Mouse (Mus musculus): ENCODE results near the gene Cbx7. TPM values are rescaled to one million over a fixed set of nuclear protein-coding genes. Genes with fewer than 3 reads are reported as not detected.

Gene Cbx7
- 82.9 and 95.8 TPM in 2 replicates for polyA plus RNA-seq (2012; rRNA removed)

DNA sequence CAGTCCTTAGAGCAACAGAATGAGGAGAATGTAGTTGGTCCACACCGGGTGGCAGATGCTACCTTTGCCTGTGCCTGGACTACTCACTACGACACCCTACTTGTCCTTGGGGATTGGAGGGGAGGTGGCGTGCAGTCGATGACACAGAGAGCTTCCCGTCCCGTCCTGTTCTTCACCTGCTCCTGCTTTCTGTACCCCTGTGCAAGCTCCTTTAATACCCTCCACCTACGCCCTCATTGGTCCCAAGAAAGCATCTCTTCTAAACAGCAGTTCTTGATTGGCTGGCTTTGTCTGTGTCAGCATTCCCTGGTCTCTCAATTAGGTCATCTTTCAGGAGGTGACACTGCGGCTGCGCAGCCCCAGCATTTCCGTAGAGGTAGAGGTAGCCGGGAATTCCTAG, at the start of gene Cbx7:
Gene Cbx7, minus strand, starts transcription at position 180 of the 400 bp plus-strand sequence.
- Histone ChIP-seq H3K4me1 (ENCODE audit: control insufficient read depth, insufficient read depth, insufficient read length) (no peaks in the 10 kb centered on the region), H3K4me3 (ENCODE audit: extremely low read depth, insufficient read depth, insufficient read length) (no peak within 1 kb of the TSS), H3K27ac (ENCODE audit: insufficient read depth, low read length) (no peak within 1 kb of the TSS), H3K36me3 (ENCODE audit: control insufficient read depth, insufficient read depth, low read length) (no peaks in the 10 kb centered on the region), H3K27me3 (ENCODE audit: control insufficient read depth, insufficient read depth, low read length) (no peaks in the 10 kb centered on the region)
- no peak for DNase-seq (ENCODE audit: low read depth in 1 of 2, low spot score in 2 of 2)
- whole genome bisulfite sequencing, result 92% methylated on average over 11 of the region's 11 CpGs
- TF ChIP-seq CTCF (IDR thresholded peaks at IDR 0.05; ENCODE audit: extremely low read depth, insufficient read depth, insufficient read length, insufficient replicate concordance) (no peak), POLR2A (IDR thresholded peaks at IDR 0.05; ENCODE audit: low read depth, low read length) (no peak)

DNA sequence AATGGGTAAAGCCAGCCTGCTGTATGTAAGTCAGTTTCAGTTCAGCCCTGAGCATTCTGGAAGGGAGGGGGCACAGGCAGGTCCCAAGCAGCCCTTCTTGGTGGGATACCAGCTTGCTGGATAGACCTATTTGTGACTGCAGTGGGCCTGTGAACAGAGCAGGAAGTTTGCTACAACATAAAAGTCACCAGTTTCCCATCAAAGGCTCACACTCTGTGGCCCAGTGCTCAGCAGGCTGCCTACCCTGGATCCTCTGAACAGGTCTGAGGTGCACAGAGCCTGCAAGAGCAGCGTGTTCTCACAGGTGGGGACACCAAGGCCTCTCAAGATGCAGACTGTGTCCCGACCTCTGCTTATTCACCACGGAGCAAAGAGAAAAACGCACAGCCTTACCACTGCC, 49.6 kb upstream of the Cbx7 start:
- TF ChIP-seq CTCF (IDR thresholded peaks at IDR 0.05; ENCODE audit: extremely low read depth, insufficient read depth, insufficient read length, insufficient replicate concordance) (no peak), POLR2A (IDR thresholded peaks at IDR 0.05; ENCODE audit: low read depth, low read length) (no peak)
- Histone ChIP-seq H3K4me3 (ENCODE audit: extremely low read depth, insufficient read depth, insufficient read length) (no peak overlapping the region), H3K27ac (ENCODE audit: insufficient read depth, low read length) (no peak overlapping the region), H3K27me3 (ENCODE audit: control insufficient read depth, insufficient read depth, low read length) (no peaks in the 10 kb centered on the region), H3K4me1 (ENCODE audit: control insufficient read depth, insufficient read depth, insufficient read length) (peaks cover 10% of the 10 kb centered on the region; the same call in 1 of the 2 replicates), H3K36me3 (ENCODE audit: control insufficient read depth, insufficient read depth, low read length) (no peaks in the 10 kb centered on the region)
- 62% methylated on average over 4 of the region's 4 CpGs for WGBS
- DNase-seq (ENCODE audit: low read depth in 1 of 2, low spot score in 2 of 2), result no peak

DNA sequence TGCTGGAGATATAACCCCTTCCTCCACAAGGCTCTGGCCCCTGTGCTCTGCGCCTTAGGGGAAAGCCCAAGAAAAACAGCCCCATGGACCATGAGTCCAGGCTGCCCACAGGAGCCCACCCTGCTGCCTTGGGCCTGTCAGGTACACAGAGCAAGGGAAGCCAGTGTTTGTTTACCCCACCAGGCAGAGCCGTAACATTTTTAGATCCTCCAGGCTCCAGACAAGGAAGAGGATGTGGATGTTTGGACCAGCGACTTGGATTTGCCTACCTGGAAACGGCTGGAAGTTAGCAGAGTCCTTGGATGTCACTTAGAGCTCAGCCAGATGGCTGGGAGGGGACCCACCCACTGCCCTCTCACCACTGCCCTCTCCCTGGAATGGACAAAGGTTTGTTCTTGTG, 48.7 kb upstream of the Cbx7 start:
- Histone ChIP-seq H3K27me3 (ENCODE audit: control insufficient read depth, insufficient read depth, low read length) (0 out of 2 replicates have a peak, but pooled peaks cover 4% of the 10 kb centered on the region), H3K4me1 (ENCODE audit: control insufficient read depth, insufficient read depth, insufficient read length) (peaks cover under 1% of the 10 kb centered on the region; the same call in 1 of the 2 replicates), H3K27ac (ENCODE audit: insufficient read depth, low read length) (no peak overlapping the region), H3K4me3 (ENCODE audit: extremely low read depth, insufficient read depth, insufficient read length) (no peak overlapping the region), H3K36me3 (ENCODE audit: control insufficient read depth, insufficient read depth, low read length) (no peaks in the 10 kb centered on the region)
- DNase-seq (ENCODE audit: low read depth in 1 of 2, low spot score in 2 of 2), result no peak
- TF ChIP-seq POLR2A (IDR thresholded peaks at IDR 0.05; ENCODE audit: low read depth, low read length) (no peak), CTCF (IDR thresholded peaks at IDR 0.05; ENCODE audit: extremely low read depth, insufficient read depth, insufficient read length, insufficient replicate concordance) (no peak)
- 90% methylated on average over 4 of the region's 4 CpGs for WGBS

DNA sequence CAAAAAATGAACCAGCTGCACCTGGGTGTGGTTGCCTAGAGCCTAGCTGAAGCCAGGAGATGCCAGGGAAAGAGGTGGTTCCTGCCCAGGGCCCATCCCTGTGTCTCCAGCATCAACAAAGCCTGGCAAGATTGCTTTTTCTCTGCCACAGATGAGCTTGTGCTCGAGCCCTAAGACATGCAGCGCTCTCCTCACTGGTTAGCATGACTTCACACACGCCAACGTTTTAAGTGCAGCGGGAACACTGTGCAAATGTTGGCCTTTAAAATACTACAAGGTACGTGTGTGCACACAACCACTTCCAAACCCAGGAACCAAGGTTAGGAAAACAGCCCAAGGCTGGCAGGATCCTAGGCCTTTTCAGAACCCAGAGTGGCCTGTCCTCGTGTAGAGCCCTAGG, 48.3 kb upstream of the Cbx7 start:
- H3K27ac ChIP-seq (ENCODE audit: insufficient read depth, low read length), result no peak overlapping the region
- H3K27me3 ChIP-seq (ENCODE audit: control insufficient read depth, insufficient read depth, low read length), result peaks cover 7% of the 10 kb centered on the region; the same call in 1 of the 2 replicates
- H3K4me1 ChIP-seq (ENCODE audit: control insufficient read depth, insufficient read depth, insufficient read length), result no peaks in the 10 kb centered on the region; the same call in 1 of the 2 replicates
- H3K4me3 ChIP-seq (ENCODE audit: extremely low read depth, insufficient read depth, insufficient read length), result no peak overlapping the region
- DNase-seq (ENCODE audit: low read depth in 1 of 2, low spot score in 2 of 2), result no peak
- WGBS, result 89% methylated on average over 7 of the region's 7 CpGs
- no peak for TF ChIP-seq POLR2A (IDR thresholded peaks at IDR 0.05; ENCODE audit: low read depth, low read length)
- no peak for TF ChIP-seq CTCF (IDR thresholded peaks at IDR 0.05; ENCODE audit: extremely low read depth, insufficient read depth, insufficient read length, insufficient replicate concordance)
- no peaks in the 10 kb centered on the region for H3K36me3 ChIP-seq (ENCODE audit: control insufficient read depth, insufficient read depth, low read length)

DNA sequence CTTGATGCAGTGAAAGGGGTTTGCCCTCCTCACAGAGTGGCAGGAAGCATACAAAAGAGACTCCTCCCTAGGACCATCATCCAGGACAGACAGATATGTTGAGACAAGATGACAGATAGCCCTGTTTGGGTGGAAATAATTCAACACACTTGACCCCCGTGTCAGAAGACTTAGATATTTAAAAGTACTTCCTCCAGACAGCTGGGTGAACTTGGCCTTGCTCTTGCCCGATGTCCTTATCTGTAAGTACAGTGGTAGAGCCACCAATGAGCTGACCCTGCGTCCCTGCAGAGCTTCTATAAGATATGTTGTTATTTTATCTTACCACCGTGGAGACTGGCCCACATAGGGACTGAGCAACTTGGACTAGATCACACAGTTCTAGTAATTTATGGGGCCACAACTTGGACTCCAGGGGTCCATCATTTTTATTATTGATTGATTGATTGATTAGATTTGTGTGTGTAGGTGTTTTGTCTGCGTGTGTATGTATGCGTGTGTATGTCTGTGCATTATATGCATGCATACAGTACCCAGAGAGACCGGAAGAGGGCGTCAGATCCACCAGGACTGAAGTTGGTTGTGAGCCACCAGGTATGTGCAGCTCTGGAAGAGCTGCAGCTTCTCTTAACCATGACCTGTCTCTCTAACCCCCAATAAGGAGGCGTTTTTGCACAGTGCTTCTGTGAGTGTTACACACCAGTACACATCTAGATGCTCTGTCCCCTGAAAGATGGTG, 45.8 kb upstream of the Cbx7 start:
- DNase-seq (ENCODE audit: low read depth in 1 of 2, low spot score in 2 of 2), result no peak
- H3K27me3 ChIP-seq (ENCODE audit: control insufficient read depth, insufficient read depth, low read length), result peaks cover 19% of the 10 kb centered on the region
- H3K36me3 ChIP-seq (ENCODE audit: control insufficient read depth, insufficient read depth, low read length), result no peaks in the 10 kb centered on the region
- TF ChIP-seq POLR2A (IDR thresholded peaks at IDR 0.05; ENCODE audit: low read depth, low read length), result no peak
- TF ChIP-seq CTCF (IDR thresholded peaks at IDR 0.05; ENCODE audit: extremely low read depth, insufficient read depth, insufficient read length, insufficient replicate concordance), result no peak
- no peak overlapping the region for H3K4me3 ChIP-seq (ENCODE audit: extremely low read depth, insufficient read depth, insufficient read length)
- no peak overlapping the region for H3K27ac ChIP-seq (ENCODE audit: insufficient read depth, low read length)
- H3K4me1 ChIP-seq (ENCODE audit: control insufficient read depth, insufficient read depth, insufficient read length), result peaks cover 10% of the 10 kb centered on the region; the same call in 1 of the 2 replicates
- WGBS, result 81% methylated on average over 9 of the region's 9 CpGs

DNA sequence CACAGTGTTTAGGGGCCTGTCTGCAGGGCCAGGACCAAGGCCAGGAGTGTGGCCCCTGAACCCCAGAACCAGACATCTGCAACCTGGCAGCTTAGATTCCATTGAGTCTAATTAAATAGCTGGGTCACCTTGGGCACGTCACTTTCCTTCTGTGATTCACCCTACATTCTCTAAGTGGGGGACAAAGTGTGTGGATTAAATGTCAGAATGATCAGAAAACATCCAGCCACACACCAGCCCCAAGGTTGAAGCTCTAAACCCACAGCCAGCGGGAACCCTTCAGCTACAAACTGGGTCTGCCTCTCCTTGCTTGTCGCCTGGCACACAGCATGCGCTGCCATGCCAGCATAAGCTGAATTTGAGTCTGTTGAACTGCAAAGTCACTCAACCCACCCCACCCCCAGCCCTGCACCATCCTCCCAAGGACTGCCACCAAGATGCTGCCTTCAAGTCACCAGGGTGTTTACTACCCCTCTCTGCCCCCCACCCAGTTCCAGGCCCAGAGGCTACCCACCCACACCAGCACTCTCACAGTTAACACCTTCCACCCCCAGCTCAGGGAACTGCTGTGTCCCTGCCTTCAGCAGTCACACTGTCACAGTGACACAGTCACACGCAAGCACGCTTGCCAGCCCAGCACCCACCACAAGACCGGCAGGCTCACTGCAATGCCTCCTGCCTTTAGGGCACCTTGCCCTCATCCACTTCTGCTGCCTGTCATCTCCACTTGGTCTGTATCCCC, 44.5 kb upstream of the Cbx7 start:
- peaks cover 19% of the 10 kb centered on the region for H3K27me3 ChIP-seq (ENCODE audit: control insufficient read depth, insufficient read depth, low read length)
- WGBS, result 70% methylated on average over 7 of the region's 7 CpGs
- TF ChIP-seq CTCF (IDR thresholded peaks at IDR 0.05; ENCODE audit: extremely low read depth, insufficient read depth, insufficient read length, insufficient replicate concordance) (no peak), POLR2A (IDR thresholded peaks at IDR 0.05; ENCODE audit: low read depth, low read length) (no peak)
- H3K4me3 ChIP-seq (ENCODE audit: extremely low read depth, insufficient read depth, insufficient read length), result no peak overlapping the region; the same call in 1 of the 2 replicates
- no peak overlapping the region for H3K27ac ChIP-seq (ENCODE audit: insufficient read depth, low read length)
- H3K4me1 ChIP-seq (ENCODE audit: control insufficient read depth, insufficient read depth, insufficient read length), result peaks cover 10% of the 10 kb centered on the region; the same call in 1 of the 2 replicates
- no peaks in the 10 kb centered on the region for H3K36me3 ChIP-seq (ENCODE audit: control insufficient read depth, insufficient read depth, low read length)
- DNase-seq (ENCODE audit: low read depth in 1 of 2, low spot score in 2 of 2), result no peak

All from spleen, adult 2 months (tissue).